Mouse (Mus musculus) G1E (cell line): Measurements from ENCODE around the gene Klhl15. TPM values are rescaled to one million over a fixed set of nuclear protein-coding genes. Genes with fewer than 3 reads are reported as not detected.

ENCODE experiments used
- ATAC-seq: 2 replicates; pipeline ENCODE4 v1.8.0; 2016; ENCODE audit warnings: mild to moderate bottlenecking; ENCODE audit not compliant: insufficient number of reproducible peaks, poor library complexity, low FRiP score, severe bottlenecking; ENCODE audit errors: extremely low read depth
- DNase-seq: peaks from one replicate; pipeline ENCODE4 v3.0.0; 2012; ENCODE audit warnings: low spot score
- H3K27me3 ChIP-seq: 2 replicates; pipeline ENCODE4 v1.6.1; 2012; ENCODE audit warnings: mild to moderate bottlenecking, low read length, inconsistent platforms; ENCODE audit not compliant: insufficient read depth
- H3K36me3 ChIP-seq: replicated peaks from 2 replicates; pipeline ENCODE3; 2012; ENCODE audit warnings: mild to moderate bottlenecking, inconsistent platforms
- H3K4me1 ChIP-seq: 2 replicates; pipeline ENCODE4 v1.6.1; 2012; ENCODE audit warnings: low read depth, low read length, inconsistent platforms, mixed read lengths; ENCODE audit not compliant: insufficient read depth
- H3K4me3 ChIP-seq: 2 replicates; pipeline ENCODE4 v1.5.1; 2012; ENCODE audit warnings: low read depth, mild to moderate bottlenecking, inconsistent platforms, low read length, moderate library complexity, mixed read lengths
- H3K9me3 ChIP-seq: replicated peaks from 2 replicates; pipeline ENCODE4 v1.6.1; 2012; ENCODE audit warnings: inconsistent platforms
- CTCF ChIP-seq: IDR thresholded peaks from 2 replicates; pipeline ENCODE4 v1.5.1; 2012; ENCODE audit warnings: low read depth, low read length, inconsistent platforms, mixed read lengths
- GATA1 ChIP-seq: IDR thresholded peaks from 2 replicates; pipeline ENCODE4 v1.6.1; 2012; ENCODE audit warnings: borderline replicate concordance, low read length, inconsistent platforms, mixed read lengths
- GATA2 ChIP-seq: IDR thresholded peaks from 2 replicates; pipeline ENCODE4 v1.6.1; 2012; ENCODE audit warnings: low read depth, low read length, inconsistent platforms, borderline replicate concordance
- POLR2AphosphoS5 ChIP-seq: IDR thresholded peaks from 2 replicates; pipeline ENCODE4 v1.6.1; 2012; ENCODE audit warnings: low read depth, low read length, inconsistent platforms; ENCODE audit not compliant: insufficient replicate concordance
- TAL1 ChIP-seq: conservative IDR thresholded peaks from 2 replicates; pipeline ENCODE4 v1.6.1; 2012; ENCODE audit warnings: low read depth, low read length, inconsistent platforms, mixed read lengths
- polyA plus RNA-seq: library from polyadenylated mRNA; stranded (reverse); fragments of >175 nt; gene quantifications from 2 replicates; pipeline ENCODE4 v1.2.3, GENCODE M21; 2012
- total RNA-seq, 2 experiments: library from RNA; stranded (forward) in 1 of 2; stranded (reverse) in 1 of 2; fragments of 200-1000 nt in 1 of 2; fragments of >200 nt in 1 of 2; fragmentation: Nextera tagmentation in 1 of 2; gene quantifications; 2 replicates each; pipeline ENCODE4 v1.2.3; 2014 to 2017

Gene Klhl15
- total and polyA plus RNA-seq, 3 experiments: 18.7 to 54.2 (median 22.3) TPM

- Histone ChIP-seq H3K4me3 (no peak overlapping the region), H3K4me1 (no peaks in the 10 kb centered on the region), H3K9me3 (no peaks in the 10 kb centered on the region), H3K36me3 (no peaks in the 10 kb centered on the region), H3K27me3 (peaks cover 18% of the 10 kb centered on the region)
- no peak for DNase-seq
- ATAC-seq: no peak
- TF ChIP-seq GATA1 (no peak), CTCF (no peak), POLR2AphosphoS5 (no peak), GATA2 (no peak), TAL1 (no peak)
Observed at GRCm38 (mm10) chrX:94321036-94321902, 86.9 kb downstream of the Klhl15 start.

Other genes with a start within 250 kb of the Klhl15 start
- gene Zfx, start 110.9 kb upstream of the Klhl15 start, total RNA-seq (2014; fragmentation: Nextera tagmentation): 41.8 and 60.7 TPM in 2 replicates
- gene Zfx, start 110.9 kb upstream of the Klhl15 start, total RNA-seq (2017): 36.8 and 49.4 TPM in 2 replicates
- 1.5 and 2.0 TPM in 2 replicates for gene Zfx, start 110.9 kb upstream of the Klhl15 start, polyA plus RNA-seq
- 387 and 408 TPM in 2 replicates for gene Eif2s3x, start 21.7 kb upstream of the Klhl15 start, total RNA-seq (2014; fragmentation: Nextera tagmentation)
- 239 and 275 TPM in 2 replicates for gene Eif2s3x, start 21.7 kb upstream of the Klhl15 start, total RNA-seq (2017)
- 21.0 and 31.9 TPM in 2 replicates for gene Eif2s3x, start 21.7 kb upstream of the Klhl15 start, polyA plus RNA-seq
- not detected in 2 replicates for gene Fam90a1b, start 132.2 kb downstream of the Klhl15 start, total RNA-seq (2014; fragmentation: Nextera tagmentation)
- gene Fam90a1b, start 132.2 kb downstream of the Klhl15 start, total RNA-seq (2017): 0.06 and 0.16 TPM in 2 replicates
- gene Fam90a1b, start 132.2 kb downstream of the Klhl15 start, polyA plus RNA-seq: not detected in 2 replicates
- 29.9 and 45.1 TPM in 2 replicates for gene Apoo, start 132.5 kb downstream of the Klhl15 start, total RNA-seq (2014; fragmentation: Nextera tagmentation)
- gene Apoo, start 132.5 kb downstream of the Klhl15 start, total RNA-seq (2017): 28.2 and 29.8 TPM in 2 replicates
- 0.69 and 1.5 TPM in 2 replicates for gene Apoo, start 132.5 kb downstream of the Klhl15 start, polyA plus RNA-seq